Mouse (Mus musculus) heart, embryonic 14.5 days (tissue): ENCODE measurements at regions not wholly inside any gene's neighbourhood (a gene's known extent, or its start where the extent isn't known, plus 50 kb on each side); places are given as distances from the start of the nearest gene placed in this dataset.

ENCODE experiments used
- ATAC-seq: fragments of 200-750 bp; cut with Nextera tagmentation; 2 replicates; pipeline ENCODE4 v1.8.0; 2017; ENCODE audit warnings: low read depth, moderate TSS enrichment; ENCODE audit not compliant: insufficient number of reproducible peaks, insufficient read depth, low FRiP score
- H3K27ac ChIP-seq, 2 experiments: fragments of 200-500 bp in 1 of 2; fragments of 300-500 bp in 1 of 2; sonication (generic) in 1 of 2; replicated peaks in 1 of 2; 2 replicates each; pipeline ENCODE4 v1.5.1; 2012 to 2014; ENCODE audit warnings: low read depth in 2 of 2, low read length in 2 of 2, control low read depth in 1 of 2, mild to moderate bottlenecking in 1 of 2, mixed read lengths in 1 of 2; ENCODE audit not compliant: control insufficient read depth in 1 of 2, insufficient read depth in 1 of 2
- H3K27me3 ChIP-seq: fragments of 300-500 bp; sonication (generic); 2 replicates; pipeline ENCODE4 v1.6.1; 2014; ENCODE audit warnings: mild to moderate bottlenecking, low read length, control low read depth; ENCODE audit not compliant: control insufficient read depth, insufficient read depth
- H3K36me3 ChIP-seq: fragments of 300-500 bp; sonication (generic); 2 replicates; pipeline ENCODE4 v1.6.1; 2014; ENCODE audit warnings: mild to moderate bottlenecking, control low read depth, low read length, mixed read lengths; ENCODE audit not compliant: control insufficient read depth, insufficient read depth
- H3K4me1 ChIP-seq, 2 experiments: fragments of 200-500 bp in 1 of 2; fragments of 300-500 bp in 1 of 2; sonication (generic) in 1 of 2; 2 replicates each; pipeline ENCODE4 v1.6.1; 2012 to 2014; ENCODE audit warnings: low read length in 2 of 2, control low read depth in 1 of 2, mixed read lengths in 1 of 2; ENCODE audit not compliant: control insufficient read depth in 2 of 2, insufficient read depth in 2 of 2
- H3K4me2 ChIP-seq: fragments of 300-500 bp; sonication (generic); 2 replicates; pipeline ENCODE4 v1.6.1; 2014; ENCODE audit warnings: mild to moderate bottlenecking, low read length
- H3K4me3 ChIP-seq, 2 experiments: fragments of 200-500 bp in 1 of 2; fragments of 300-500 bp in 1 of 2; sonication (generic) in 1 of 2; 2 replicates each; pipeline ENCODE4 v1.5.1; 2012 to 2014; ENCODE audit warnings: low read length in 2 of 2, mild to moderate bottlenecking in 2 of 2, control low read depth in 1 of 2, low read depth in 1 of 2, moderate library complexity in 1 of 2; ENCODE audit not compliant: control insufficient read depth in 1 of 2, insufficient read depth in 1 of 2
- H3K9ac ChIP-seq: fragments of 300-500 bp; sonication (generic); 2 replicates; pipeline ENCODE4 v1.6.1; 2014; ENCODE audit warnings: mild to moderate bottlenecking, low read length
- H3K9me3 ChIP-seq: fragments of 300-500 bp; sonication (generic); 2 replicates; pipeline ENCODE4 v1.6.1; 2016; ENCODE audit warnings: low read length, control low read depth; ENCODE audit not compliant: control insufficient read depth
- WGBS: fragments of 180-500 bp; shearing (Covaris S2); extraction: QIAGEN DNeasy Blood & Tissue Kit; methylation state at CpG from one replicate; pipeline ENCODE4 v1.1.7; 2014; 5-methylcytosine and 5-hydroxymethylcytosine counted together

DNA sequence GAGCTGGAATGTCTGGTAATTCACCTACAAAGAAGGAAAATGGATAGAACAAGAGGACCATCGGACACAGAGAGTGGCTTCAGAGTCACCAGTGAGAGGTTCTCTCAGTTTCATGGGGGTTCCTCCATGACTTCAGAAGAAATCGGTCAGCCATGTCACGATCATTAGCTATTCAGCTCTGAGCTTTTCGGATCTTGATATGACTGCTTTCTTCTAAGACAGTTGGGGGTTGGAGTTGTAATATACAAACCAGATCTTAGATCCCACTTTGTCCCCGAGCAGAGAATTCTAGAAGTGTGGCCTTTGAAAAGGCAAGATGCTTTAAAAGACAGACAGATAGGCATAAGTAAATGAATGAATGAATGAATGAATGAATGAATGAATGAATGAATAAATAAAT is 76.9 kb upstream of the Syt13 start:
- Histone ChIP-seq H3K9me3 (no peaks in the 10 kb centered on the region), H3K4me3 (no peak overlapping the region), H3K4me2 (no peak overlapping the region), H3K4me1 (peaks cover 0 to 3% of the 10 kb centered on the region in 2 experiments; a peak in 1 of 4 replicates), H3K36me3 (no peaks in the 10 kb centered on the region), H3K27ac (no peak overlapping the region), H3K9ac (no peak overlapping the region), H3K27me3 (no peaks in the 10 kb centered on the region)
- no peak for ATAC-seq
- WGBS, result 87% methylated on average over 5 of the region's 5 CpGs

DNA sequence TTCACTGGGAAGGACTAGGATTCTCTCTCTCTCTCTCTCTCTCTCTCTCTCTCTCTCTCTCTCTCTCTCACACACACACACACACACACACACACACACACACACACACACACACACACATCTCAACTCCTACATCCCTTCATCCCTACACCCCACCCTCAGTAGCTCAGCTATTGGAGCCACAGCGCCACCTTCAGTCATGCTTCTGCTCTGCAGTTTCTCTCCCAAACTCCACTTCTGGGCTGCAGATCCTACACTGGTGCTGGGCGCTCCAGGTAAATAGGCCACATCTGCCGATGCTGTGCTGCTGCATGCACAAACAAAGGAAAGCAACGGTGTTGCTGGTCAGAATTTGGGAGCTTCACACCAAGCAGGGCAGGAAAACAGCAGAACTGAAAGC is 74.9 kb upstream of the Syt13 start:
- Histone ChIP-seq H3K4me2 (no peak overlapping the region), H3K4me3 (no peak overlapping the region), H3K9ac (no peak overlapping the region), H3K27ac (no peak overlapping the region), H3K27me3 (no peaks in the 10 kb centered on the region), H3K36me3 (no peaks in the 10 kb centered on the region), H3K4me1 (peaks cover 0 to 3% of the 10 kb centered on the region in 2 experiments; a peak in 1 of 4 replicates), H3K9me3 (no peaks in the 10 kb centered on the region)
- WGBS, result 26% methylated on average over 4 of the region's 4 CpGs
- ATAC-seq, result no peak

DNA sequence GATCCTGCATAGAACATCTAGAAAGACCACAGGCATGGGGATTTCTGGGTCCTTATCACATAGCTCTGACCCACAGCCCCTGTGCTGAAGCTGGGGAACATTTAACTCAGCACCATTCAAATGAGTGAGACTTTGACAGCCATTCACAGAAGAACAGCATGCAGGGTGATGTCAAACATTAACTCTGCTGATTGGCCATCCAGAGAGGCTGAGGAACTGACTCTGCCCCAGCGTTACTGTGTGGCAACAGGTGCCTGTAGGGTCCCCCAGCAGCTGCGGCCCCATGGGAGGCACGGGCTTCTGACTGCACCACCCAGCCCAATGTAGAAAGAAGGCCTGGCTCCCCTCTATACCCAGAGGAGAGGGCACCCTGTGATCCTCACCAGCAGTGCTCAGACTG is 73.3 kb upstream of the Syt13 start:
- H3K9me3 ChIP-seq, result no peaks in the 10 kb centered on the region
- H3K4me1 ChIP-seq, result peaks cover 0 to 3% of the 10 kb centered on the region in 2 experiments; a peak in 1 of 4 replicates
- no peak for ATAC-seq
- no peak overlapping the region for H3K4me2 ChIP-seq
- H3K4me3 ChIP-seq, result no peak overlapping the region
- no peaks in the 10 kb centered on the region for H3K36me3 ChIP-seq
- H3K9ac ChIP-seq, result no peak overlapping the region
- H3K27me3 ChIP-seq, result no peaks in the 10 kb centered on the region
- no peak overlapping the region for H3K27ac ChIP-seq
- 33% methylated on average over 3 of the region's 3 CpGs for WGBS

DNA sequence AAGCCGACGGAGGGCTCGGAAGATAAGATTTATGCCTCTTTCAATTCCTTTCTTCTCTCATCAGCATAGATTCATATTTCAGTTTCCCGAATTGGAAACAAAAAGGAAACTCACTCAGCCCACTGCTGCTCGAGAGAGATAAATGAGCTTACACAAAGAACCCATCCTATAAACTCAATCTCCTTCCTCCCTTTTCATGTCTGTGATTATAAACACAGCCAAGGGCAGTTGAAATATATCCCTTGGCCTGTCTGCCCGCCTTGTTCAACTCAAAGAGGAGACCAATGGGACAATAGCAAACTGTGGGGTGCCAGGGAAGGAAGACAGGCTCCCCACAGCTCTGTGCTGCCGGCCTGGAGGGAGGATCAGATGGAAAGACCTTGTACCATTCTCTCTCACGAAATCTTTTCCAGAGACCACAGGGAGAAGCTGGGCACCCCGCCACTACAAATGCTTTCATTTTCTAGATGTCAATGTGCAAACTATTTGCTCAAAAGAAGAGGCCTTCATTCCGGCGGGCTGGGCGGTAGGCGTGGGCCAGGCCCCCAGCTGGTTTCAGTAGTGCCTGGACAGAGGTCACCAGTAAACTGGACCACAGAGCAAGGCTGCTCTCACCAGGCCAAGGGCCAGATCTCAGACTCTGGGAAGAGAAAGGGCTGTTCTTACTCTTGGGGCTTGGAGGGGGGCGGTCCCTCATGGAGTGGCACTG is 69.7 kb upstream of the Syt13 start:
- Histone ChIP-seq H3K4me1 (peaks cover 0 to 3% of the 10 kb centered on the region in 2 experiments; a peak in 1 of 4 replicates), H3K4me2 (no peak overlapping the region), H3K9me3 (no peaks in the 10 kb centered on the region), H3K27ac (no peak overlapping the region), H3K4me3 (no peak overlapping the region), H3K27me3 (no peaks in the 10 kb centered on the region), H3K36me3 (no peaks in the 10 kb centered on the region), H3K9ac (no peak overlapping the region)
- WGBS, result 52% methylated on average over 14 of the region's 14 CpGs
- ATAC-seq, result no peak

DNA sequence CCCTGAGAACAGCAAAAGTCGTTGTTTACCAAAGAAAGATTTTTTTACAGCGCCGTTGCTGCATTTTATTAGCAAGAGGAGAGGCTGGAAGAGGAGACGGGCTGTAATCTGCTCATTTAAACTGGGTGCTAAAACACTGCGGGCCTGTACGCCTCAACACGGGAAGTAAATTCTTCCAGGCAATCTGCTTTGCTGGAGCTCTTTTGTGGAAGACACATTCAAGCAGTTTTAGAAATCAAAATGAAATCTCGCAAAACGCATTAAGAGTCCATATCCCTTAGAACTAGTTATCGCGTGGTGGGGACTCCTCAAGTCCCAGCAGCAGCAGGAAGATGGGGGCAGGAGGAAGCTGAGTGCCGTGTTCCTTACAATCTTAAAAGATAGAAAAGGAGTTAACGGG is 65.9 kb upstream of the Syt13 start:
- Histone ChIP-seq H3K4me3 (no peak overlapping the region), H3K27ac (no peak overlapping the region), H3K9ac (no peak overlapping the region), H3K9me3 (no peaks in the 10 kb centered on the region), H3K27me3 (no peaks in the 10 kb centered on the region), H3K4me1 (no peaks in the 10 kb centered on the region), H3K4me2 (no peak overlapping the region), H3K36me3 (no peaks in the 10 kb centered on the region)
- 72% methylated on average over 13 of the region's 13 CpGs for WGBS
- no peak for ATAC-seq

DNA sequence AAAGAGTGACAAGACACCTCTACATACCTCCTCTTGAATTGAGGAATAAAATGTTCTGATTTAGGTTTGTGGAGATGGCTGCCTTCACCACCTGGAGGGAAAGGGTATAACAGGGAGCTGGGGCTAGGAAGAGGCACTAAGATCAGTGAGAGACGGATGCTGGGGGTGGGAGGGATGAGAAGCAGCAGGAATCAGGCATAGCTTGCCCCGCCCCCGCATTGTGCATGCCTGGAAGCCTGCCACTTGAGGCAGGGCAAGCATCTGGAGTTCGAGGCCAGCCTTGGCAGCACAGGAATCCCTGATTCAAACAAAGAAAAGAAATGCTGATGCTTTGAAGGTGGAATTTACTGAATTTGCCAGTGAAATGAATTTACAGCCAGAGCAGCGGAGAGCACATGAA is 63.6 kb upstream of the Syt13 start:
- Histone ChIP-seq H3K9me3 (no peaks in the 10 kb centered on the region), H3K27ac (no peak overlapping the region), H3K36me3 (no peaks in the 10 kb centered on the region), H3K9ac (no peak overlapping the region), H3K27me3 (no peaks in the 10 kb centered on the region), H3K4me3 (no peak overlapping the region), H3K4me1 (no peaks in the 10 kb centered on the region), H3K4me2 (no peak overlapping the region)
- ATAC-seq, result no peak
- 48% methylated on average over 5 of the region's 5 CpGs for WGBS

DNA sequence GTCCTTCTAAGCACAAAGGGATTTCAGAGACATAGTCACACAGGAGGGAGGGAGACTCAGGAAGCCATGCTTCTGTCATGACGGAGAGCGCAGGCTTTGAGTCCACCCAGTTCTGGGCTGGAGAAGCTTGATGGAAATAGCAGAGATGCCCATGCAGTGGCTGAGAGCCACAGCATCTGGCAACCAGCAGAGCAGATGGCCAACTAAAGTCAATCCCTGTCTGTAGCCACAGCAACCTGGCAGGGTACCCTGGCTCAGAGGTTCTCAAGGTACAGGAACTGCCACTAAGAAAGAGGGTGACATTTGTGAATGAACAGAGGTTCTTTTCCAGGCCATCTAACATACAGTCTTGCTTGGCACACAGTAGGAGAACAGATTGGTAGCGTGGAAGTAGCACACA is 61.7 kb upstream of the Syt13 start:
- Histone ChIP-seq H3K4me2 (no peak overlapping the region), H3K27me3 (no peaks in the 10 kb centered on the region), H3K27ac (no peak overlapping the region), H3K9me3 (no peaks in the 10 kb centered on the region), H3K4me1 (no peaks in the 10 kb centered on the region), H3K4me3 (no peak overlapping the region), H3K9ac (no peak overlapping the region), H3K36me3 (no peaks in the 10 kb centered on the region)
- 83% methylated on average over 3 of the region's 3 CpGs for WGBS
- no peak for ATAC-seq

DNA sequence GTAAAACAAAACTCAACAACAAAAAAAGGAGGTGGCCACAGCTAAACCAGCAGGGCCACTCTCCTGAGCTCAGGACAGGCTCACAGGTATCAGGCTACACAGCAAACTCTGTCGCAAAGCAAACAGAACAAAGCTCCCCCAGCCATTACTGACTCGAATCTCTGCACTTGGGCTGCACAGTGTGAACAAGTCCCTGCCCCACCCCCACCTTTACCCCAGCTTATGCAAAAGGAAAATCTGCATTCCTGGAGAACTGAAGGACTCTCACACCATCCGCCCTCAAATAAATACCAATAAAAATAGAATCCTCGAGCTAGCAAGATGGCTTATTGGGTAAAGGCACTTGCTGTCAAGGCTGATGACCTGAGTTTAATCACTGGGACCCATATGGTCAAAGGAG is 60.6 kb upstream of the Syt13 start:
- no peak overlapping the region for H3K4me3 ChIP-seq
- no peaks in the 10 kb centered on the region for H3K36me3 ChIP-seq
- H3K9me3 ChIP-seq, result no peaks in the 10 kb centered on the region
- 56% methylated on average over 4 of the region's 4 CpGs for WGBS
- H3K27ac ChIP-seq, result no peak overlapping the region
- no peaks in the 10 kb centered on the region for H3K4me1 ChIP-seq
- no peak overlapping the region for H3K9ac ChIP-seq
- H3K4me2 ChIP-seq, result no peak overlapping the region
- H3K27me3 ChIP-seq, result no peaks in the 10 kb centered on the region
- no peak for ATAC-seq
